Mouse (Mus musculus) limb, embryonic 11.5 days (tissue): ENCODE measurements around the gene Eftud2. TPM values are rescaled to one million over a fixed set of nuclear protein-coding genes. Genes with fewer than 3 reads are reported as not detected.

Source experiments
- ATAC-seq: fragments of 200-750 bp; cut with Nextera tagmentation; 2 replicates; pipeline ENCODE4 v1.8.0; 2017; ENCODE audit warnings: low read depth; ENCODE audit not compliant: insufficient number of reproducible peaks, low FRiP score, low TSS enrichment
- DNase-seq: peaks from one replicate; pipeline ENCODE4 v3.0.0-alpha.2; 2015; ENCODE audit warnings: low spot score
- H3K27ac ChIP-seq: fragments of 300-500 bp; sonication (generic); replicated peaks from 2 replicates; pipeline ENCODE4 v1.5.1; 2014; ENCODE audit warnings: low read depth, mild to moderate bottlenecking, low read length
- H3K27me3 ChIP-seq: fragments of 300-500 bp; sonication (generic); 2 replicates; pipeline ENCODE4 v1.6.1; 2014; ENCODE audit warnings: mild to moderate bottlenecking, low read length, mixed read lengths; ENCODE audit not compliant: control insufficient read depth, insufficient read depth
- H3K36me3 ChIP-seq: fragments of 300-500 bp; sonication (generic); 2 replicates; pipeline ENCODE4 v1.6.1; 2014; ENCODE audit warnings: mild to moderate bottlenecking, low read length, moderate library complexity, mixed read lengths; ENCODE audit not compliant: control insufficient read depth, insufficient read depth
- H3K4me1 ChIP-seq: fragments of 300-500 bp; sonication (generic); 2 replicates; pipeline ENCODE4 v1.6.1; 2014; ENCODE audit warnings: low read length, mixed read lengths; ENCODE audit not compliant: control insufficient read depth, insufficient read depth
- H3K4me2 ChIP-seq: fragments of 300-500 bp; sonication (generic); 2 replicates; pipeline ENCODE4 v1.6.1; 2014; ENCODE audit warnings: low read depth, mild to moderate bottlenecking, moderate library complexity; ENCODE audit not compliant: severe bottlenecking
- H3K4me3 ChIP-seq: fragments of 300-500 bp; sonication (generic); 2 replicates; pipeline ENCODE4 v1.5.1; 2014; ENCODE audit warnings: low read depth, low read length
- H3K9ac ChIP-seq: fragments of 300-500 bp; sonication (generic); 2 replicates; pipeline ENCODE4 v1.6.1; 2014; ENCODE audit warnings: mild to moderate bottlenecking, low read length
- H3K9me3 ChIP-seq: fragments of 300-500 bp; sonication (generic); 2 replicates; pipeline ENCODE4 v1.6.1; 2016; ENCODE audit warnings: low read length; ENCODE audit not compliant: control insufficient read depth
- WGBS: fragments of 180-500 bp; shearing (Covaris S2); extraction: QIAGEN DNeasy Blood & Tissue Kit; methylation state at CpG from one replicate; pipeline ENCODE4 v1.1.7; 2014; 5-methylcytosine and 5-hydroxymethylcytosine counted together
- polyA plus RNA-seq: library from polyadenylated mRNA; unstranded; fragments of >200 nt; fragmentation: Nextera tagmentation; extraction: Ambion mirVana; gene quantifications from 2 replicates; pipeline ENCODE4 v1.2.1, GENCODE M21; 2014

Eftud2 gene
- polyA plus RNA-seq, 1 experiment from 2014 or later: 276 TPM

GRCm38 (mm10) chr11:102902107-102902506 is 21.3 kb upstream of the Eftud2 start:
- WGBS: 79% methylated on average over 5 of the region's 5 CpGs
- Histone ChIP-seq H3K4me1 (0 out of 2 replicates have a peak, but pooled peaks cover 3% of the 10 kb centered on the region), H3K27ac (no peak overlapping the region), H3K27me3 (no peaks in the 10 kb centered on the region), H3K9me3 (no peaks in the 10 kb centered on the region), H3K36me3 (peaks cover 6% of the 10 kb centered on the region), H3K4me2 (no peak overlapping the region), H3K4me3 (no peak overlapping the region), H3K9ac (no peak overlapping the region)
- ATAC-seq: no peak
- DNase-seq: no peak

DNA sequence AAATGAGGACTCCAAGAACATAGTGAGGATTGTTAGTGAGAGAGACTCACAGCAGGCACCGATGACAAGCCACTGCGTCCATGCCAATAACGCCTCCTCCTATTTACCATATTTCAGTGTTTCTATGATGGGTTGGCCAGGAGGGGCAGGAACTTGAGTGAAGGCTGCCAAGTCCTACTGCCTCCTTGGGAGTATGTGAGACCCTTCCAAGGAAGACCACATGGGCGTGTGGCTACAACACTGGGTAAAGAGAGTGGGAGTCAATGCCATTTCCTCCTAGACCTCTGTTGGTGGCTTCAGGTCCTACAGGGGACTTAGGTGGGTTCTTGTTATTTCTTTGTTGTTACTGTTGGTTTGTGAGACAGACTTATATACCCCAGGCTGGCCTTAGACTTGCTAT is 20.4 kb upstream of the Eftud2 start:
- ATAC-seq: no peak
- Histone ChIP-seq H3K4me2 (no peak overlapping the region), H3K27me3 (peaks cover under 1% of the 10 kb centered on the region), H3K36me3 (peaks cover 4% of the 10 kb centered on the region; the same call in 1 of the 2 replicates), H3K9me3 (no peaks in the 10 kb centered on the region), H3K4me3 (no peak overlapping the region), H3K4me1 (0 out of 2 replicates have a peak, but pooled peaks cover 3% of the 10 kb centered on the region), H3K27ac (no peak overlapping the region), H3K9ac (no peak overlapping the region)
- 69% methylated on average over 4 of the region's 4 CpGs for WGBS
- no peak for DNase-seq

- 16% methylated on average over 7 of the region's 7 CpGs for WGBS
Observed at GRCm38 (mm10) chr11:102900763-102901162, 20.0 kb upstream of the Eftud2 start, which contains the start of gene Gfap. TSS of gene Gfap (minus strand) at chr11:102900912.

GRCm38 (mm10) chr11:102898408-102898807 is 17.6 kb upstream of the Eftud2 start:
- Histone ChIP-seq H3K36me3 (no peaks in the 10 kb centered on the region), H3K4me1 (peaks cover 6% of the 10 kb centered on the region), H3K27me3 (peaks cover 17% of the 10 kb centered on the region), H3K4me2 (no peak overlapping the region), H3K9ac (no peak overlapping the region), H3K4me3 (no peak overlapping the region), H3K27ac (no peak overlapping the region), H3K9me3 (no peaks in the 10 kb centered on the region)
- ATAC-seq: no peak
- 81% methylated on average over 9 of the region's 9 CpGs for WGBS
- DNase-seq: no peak

More at GRCm38 (mm10) chr11:102900763-102901162, 20.0 kb upstream of the Eftud2 start, which contains the start of gene Gfap:
- DNase-seq: peak; percentile 92
- no peak within 1 kb of the TSS for H3K4me2 ChIP-seq
- H3K9ac ChIP-seq: no peak within 1 kb of the TSS
- peaks cover 5% of the 10 kb centered on the region for H3K27me3 ChIP-seq
- H3K4me3 ChIP-seq: no peak within 1 kb of the TSS
- peak; percentile 40; the same call in 1 of the 2 replicates for ATAC-seq
- H3K36me3 ChIP-seq: peaks cover 4% of the 10 kb centered on the region; the same call in 1 of the 2 replicates
- H3K27ac ChIP-seq: no peak within 1 kb of the TSS
- H3K4me1 ChIP-seq: 0 out of 2 replicates have a peak, but pooled peaks cover 3% of the 10 kb centered on the region
- H3K9me3 ChIP-seq: no peaks in the 10 kb centered on the region

- Histone ChIP-seq H3K4me3 (no peak overlapping the region), H3K4me2 (no peak overlapping the region), H3K9ac (no peak overlapping the region), H3K9me3 (no peaks in the 10 kb centered on the region), H3K36me3 (no peaks in the 10 kb centered on the region), H3K4me1 (peaks cover 6% of the 10 kb centered on the region), H3K27ac (no peak overlapping the region), H3K27me3 (peaks cover 22% of the 10 kb centered on the region)
- ATAC-seq (no peak), DNase-seq (no peak)
- WGBS: 74% methylated on average over 20 of the region's 20 CpGs
Observed at GRCm38 (mm10) chr11:102896641-102897040, 15.9 kb upstream of the Eftud2 start.

- no peak overlapping the region for H3K4me3 ChIP-seq
- 74% methylated on average over 9 of the region's 9 CpGs for WGBS
- H3K36me3 ChIP-seq: no peaks in the 10 kb centered on the region
- DNase-seq (no peak), ATAC-seq (no peak)
- no peaks in the 10 kb centered on the region for H3K9me3 ChIP-seq
- no peak overlapping the region for H3K27ac ChIP-seq
- H3K27me3 ChIP-seq: peaks cover 22% of the 10 kb centered on the region
- no peak overlapping the region for H3K4me2 ChIP-seq
- peaks cover 6% of the 10 kb centered on the region for H3K4me1 ChIP-seq
- H3K9ac ChIP-seq: peak overlapping the region; percentile 7; the same call in 1 of the 2 replicates
Observed at GRCm38 (mm10) chr11:102895779-102896178, 15.0 kb upstream of the Eftud2 start.

- Histone ChIP-seq H3K4me3 (no peak overlapping the region), H3K4me1 (peaks cover 6% of the 10 kb centered on the region), H3K9me3 (no peaks in the 10 kb centered on the region), H3K27me3 (peaks cover 22% of the 10 kb centered on the region), H3K36me3 (no peaks in the 10 kb centered on the region), H3K27ac (no peak overlapping the region), H3K9ac (no peak overlapping the region), H3K4me2 (no peak overlapping the region)
- ATAC-seq (no peak), DNase-seq (no peak)
- WGBS: 89% methylated on average over 4 of the region's 4 CpGs
Observed at GRCm38 (mm10) chr11:102894716-102895115, 13.9 kb upstream of the Eftud2 start.

DNA sequence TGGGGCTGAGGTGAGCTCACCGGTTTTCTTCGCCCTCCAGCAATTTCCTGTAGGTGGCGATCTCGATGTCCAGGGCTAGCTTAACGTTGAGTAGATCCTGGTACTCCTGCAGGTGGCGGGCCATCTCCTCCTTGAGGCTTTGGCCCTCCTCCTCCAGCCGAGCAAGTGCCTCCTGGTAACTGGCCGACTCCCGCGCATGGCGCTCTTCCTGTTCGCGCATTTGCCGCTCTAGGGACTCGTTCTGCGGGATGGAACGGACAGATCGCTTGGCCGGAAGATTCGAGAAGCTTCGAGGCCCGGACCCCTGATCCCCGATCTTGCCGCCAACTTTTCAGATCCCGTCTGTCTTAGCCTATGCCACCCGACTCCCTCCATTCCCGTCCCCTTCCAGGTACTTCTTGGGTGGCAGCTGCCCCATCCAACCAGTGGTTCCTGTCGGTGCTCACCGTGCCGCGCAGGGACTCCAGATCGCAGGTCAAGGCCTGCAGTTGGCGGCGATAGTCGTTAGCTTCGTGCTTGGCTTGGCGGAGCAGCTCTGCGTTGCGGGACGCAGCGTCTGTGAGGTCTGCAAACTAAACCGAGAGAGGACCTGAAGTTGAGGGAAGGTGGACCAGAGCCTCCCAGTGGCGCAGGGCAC is 12.3 kb upstream of the Eftud2 start:
- no peaks in the 10 kb centered on the region for H3K36me3 ChIP-seq
- H3K4me2 ChIP-seq: peak overlapping the region; percentile 67
- DNase-seq: peak; percentile 86
- H3K27me3 ChIP-seq: peaks cover 22% of the 10 kb centered on the region
- H3K9ac ChIP-seq: peak overlapping the region; percentile 58
- no peak overlapping the region for H3K27ac ChIP-seq
- ATAC-seq: no peak
- WGBS: 2% methylated on average over 43 of the region's 43 CpGs
- H3K4me3 ChIP-seq: peak overlapping the region; percentile 37
- peaks cover 6% of the 10 kb centered on the region for H3K4me1 ChIP-seq
- H3K9me3 ChIP-seq: no peaks in the 10 kb centered on the region
